Mouse (Mus musculus) heart, embryonic 13.5 days (tissue): ENCODE results near the gene Eef1akmt2. TPM values are rescaled to one million over a fixed set of nuclear protein-coding genes. Genes with fewer than 3 reads are reported as not detected.

ENCODE experiments used
- ATAC-seq: fragments of 200-750 bp; cut with Nextera tagmentation; 2 replicates; pipeline ENCODE4 v1.8.0; 2017; ENCODE audit warnings: moderate TSS enrichment; ENCODE audit not compliant: insufficient number of reproducible peaks, low FRiP score, low TSS enrichment; ENCODE audit errors: extremely low read depth
- H3K27ac ChIP-seq: fragments of 300-500 bp; sonication (generic); replicated peaks from 2 replicates; pipeline ENCODE4 v1.5.1; 2015; ENCODE audit warnings: moderate library complexity, mild to moderate bottlenecking, inconsistent platforms
- H3K27me3 ChIP-seq: fragments of 300-500 bp; sonication (generic); replicated peaks from 2 replicates; pipeline ENCODE4 v1.6.1; 2015; ENCODE audit warnings: mild to moderate bottlenecking, inconsistent platforms
- H3K36me3 ChIP-seq: fragments of 300-500 bp; sonication (generic); 2 replicates; pipeline ENCODE4 v1.6.1; 2015; ENCODE audit warnings: mild to moderate bottlenecking, inconsistent platforms
- H3K4me1 ChIP-seq: fragments of 300-500 bp; sonication (generic); 2 replicates; pipeline ENCODE4 v1.6.1; 2015; ENCODE audit warnings: inconsistent platforms
- H3K4me2 ChIP-seq: fragments of 300-500 bp; sonication (generic); 2 replicates; pipeline ENCODE4 v1.6.1; 2015; ENCODE audit warnings: inconsistent platforms, mild to moderate bottlenecking, moderate library complexity
- H3K4me3 ChIP-seq: fragments of 300-500 bp; sonication (generic); 2 replicates; pipeline ENCODE4 v1.5.1; 2015; ENCODE audit warnings: moderate library complexity, mild to moderate bottlenecking, inconsistent platforms
- H3K9ac ChIP-seq: fragments of 300-500 bp; sonication (generic); 2 replicates; pipeline ENCODE4 v1.6.1; 2015; ENCODE audit warnings: inconsistent platforms, mild to moderate bottlenecking, moderate library complexity
- H3K9me3 ChIP-seq: fragments of 300-500 bp; sonication (generic); 2 replicates; pipeline ENCODE4 v1.6.1; 2016; ENCODE audit warnings: inconsistent platforms
- WGBS: fragments of 180-500 bp; shearing (Covaris S2); methylation state at CpG from one replicate; pipeline ENCODE4 v1.1.7; 2015; ENCODE audit warnings: mixed read lengths; 5-methylcytosine and 5-hydroxymethylcytosine counted together
- polyA plus RNA-seq: library from polyadenylated mRNA; unstranded; fragments of >200 nt; fragmentation: Nextera tagmentation; extraction: Ambion mirVana; gene quantifications from 2 replicates; pipeline ENCODE4 v1.2.1, GENCODE M21; 2015

The Eef1akmt2 gene
- polyA plus RNA-seq, 1 experiment from 2014 or later = 38.5 TPM

- 92% methylated on average over 5 of the region's 5 CpGs for WGBS
- Histone ChIP-seq H3K36me3 (peaks cover 6% of the 10 kb centered on the region), H3K4me3 (no peak overlapping the region), H3K27ac (no peak overlapping the region), H3K9ac (no peak overlapping the region), H3K4me2 (no peak overlapping the region), H3K27me3 (no peaks in the 10 kb centered on the region), H3K4me1 (peaks cover 12% of the 10 kb centered on the region), H3K9me3 (no peaks in the 10 kb centered on the region; the same call in 1 of the 2 replicates)
- no peak for ATAC-seq
These were observed 37.7 kb upstream of the Eef1akmt2 start for GRCm38 (mm10) chr7:132890201-132890600.

GRCm38 (mm10) chr7:132889691-132890090, 37.2 kb upstream of the Eef1akmt2 start:
- no peak overlapping the region for H3K9ac ChIP-seq
- H3K4me1 ChIP-seq = peaks cover 9% of the 10 kb centered on the region
- H3K27ac ChIP-seq = no peak overlapping the region
- H3K9me3 ChIP-seq = no peaks in the 10 kb centered on the region; the same call in 1 of the 2 replicates
- 89% methylated on average over 8 of the region's 8 CpGs for WGBS
- no peaks in the 10 kb centered on the region for H3K27me3 ChIP-seq
- no peak overlapping the region for H3K4me3 ChIP-seq
- H3K4me2 ChIP-seq = no peak overlapping the region
- H3K36me3 ChIP-seq = peaks cover 11% of the 10 kb centered on the region
- ATAC-seq = no peak

GRCm38 (mm10) chr7:132888518-132889249, 36.2 kb upstream of the Eef1akmt2 start:
- H3K27me3 ChIP-seq = no peaks in the 10 kb centered on the region
- no peak for ATAC-seq
- 60% methylated on average over 4 of the region's 4 CpGs for WGBS

GRCm38 (mm10) chr7:132888052-132888451, 35.6 kb upstream of the Eef1akmt2 start:
- no peak overlapping the region for H3K4me3 ChIP-seq
- H3K9ac ChIP-seq = no peak overlapping the region
- H3K4me2 ChIP-seq = no peak overlapping the region
- no peaks in the 10 kb centered on the region for H3K27me3 ChIP-seq
- 50% methylated on average over 3 of the region's 3 CpGs for WGBS
- no peaks in the 10 kb centered on the region for H3K9me3 ChIP-seq
- ATAC-seq = no peak
- H3K27ac ChIP-seq = no peak overlapping the region
- peaks cover 11% of the 10 kb centered on the region; the same call in 1 of the 2 replicates for H3K4me1 ChIP-seq
- peaks cover 27% of the 10 kb centered on the region for H3K36me3 ChIP-seq

More at GRCm38 (mm10) chr7:132888518-132889249, 36.2 kb upstream of the Eef1akmt2 start:
- Histone ChIP-seq H3K4me2 (no peak overlapping the region), H3K9ac (no peak overlapping the region), H3K4me1 (peaks cover 11% of the 10 kb centered on the region; the same call in 1 of the 2 replicates), H3K27ac (no peak overlapping the region), H3K4me3 (no peak overlapping the region), H3K36me3 (peaks cover 21% of the 10 kb centered on the region), H3K9me3 (no peaks in the 10 kb centered on the region; the same call in 1 of the 2 replicates)

GRCm38 (mm10) chr7:132887019-132887804, 34.7 kb upstream of the Eef1akmt2 start:
- H3K4me3 ChIP-seq = no peak overlapping the region
- peaks cover 35% of the 10 kb centered on the region for H3K36me3 ChIP-seq
- no peak overlapping the region for H3K9ac ChIP-seq
- H3K27ac ChIP-seq = 0 out of 2 replicates have a peak overlapping the region, but pooled peaks have one; percentile 8
- 60% methylated on average over 7 of the region's 7 CpGs for WGBS
- H3K4me2 ChIP-seq = no peak overlapping the region
- no peaks in the 10 kb centered on the region for H3K9me3 ChIP-seq
- peaks cover 11% of the 10 kb centered on the region; the same call in 1 of the 2 replicates for H3K4me1 ChIP-seq
- no peak for ATAC-seq
- H3K27me3 ChIP-seq = no peaks in the 10 kb centered on the region

GRCm38 (mm10) chr7:132884031-132884430, 31.6 kb upstream of the Eef1akmt2 start:
- Histone ChIP-seq H3K27ac (no peak overlapping the region), H3K4me1 (peaks cover 11% of the 10 kb centered on the region; the same call in 1 of the 2 replicates), H3K36me3 (peaks cover 66% of the 10 kb centered on the region), H3K4me2 (no peak overlapping the region), H3K27me3 (no peaks in the 10 kb centered on the region), H3K9ac (no peak overlapping the region), H3K9me3 (no peaks in the 10 kb centered on the region), H3K4me3 (no peak overlapping the region)
- ATAC-seq = no peak
- WGBS = 92% methylated on average over 7 of the region's 7 CpGs

- no peak overlapping the region for H3K4me3 ChIP-seq
- peaks cover 82% of the 10 kb centered on the region for H3K36me3 ChIP-seq
- no peak overlapping the region for H3K4me2 ChIP-seq
- ATAC-seq = no peak
- WGBS = 70% methylated on average over 2 of the region's 2 CpGs
- H3K9me3 ChIP-seq = no peaks in the 10 kb centered on the region
- peaks cover 11% of the 10 kb centered on the region; the same call in 1 of the 2 replicates for H3K4me1 ChIP-seq
- H3K27ac ChIP-seq = no peak overlapping the region
- no peak overlapping the region for H3K9ac ChIP-seq
- H3K27me3 ChIP-seq = no peaks in the 10 kb centered on the region
These were observed 29.9 kb upstream of the Eef1akmt2 start for GRCm38 (mm10) chr7:132882343-132882742.

- Histone ChIP-seq H3K4me2 (no peak overlapping the region), H3K27me3 (no peaks in the 10 kb centered on the region), H3K36me3 (peaks cover 98% of the 10 kb centered on the region), H3K4me1 (peaks cover 6% of the 10 kb centered on the region; the same call in 1 of the 2 replicates), H3K27ac (no peak overlapping the region), H3K4me3 (no peak overlapping the region), H3K9me3 (no peaks in the 10 kb centered on the region), H3K9ac (no peak overlapping the region)
- ATAC-seq = no peak
- WGBS = 38% methylated on average over 1 of the region's 1 CpGs
These were observed 27.8 kb upstream of the Eef1akmt2 start for GRCm38 (mm10) chr7:132880276-132880675.

GRCm38 (mm10) chr7:132875391-132876086, 23.1 kb upstream of the Eef1akmt2 start:
- Histone ChIP-seq H3K9ac (no peak overlapping the region), H3K27ac (no peak overlapping the region), H3K27me3 (no peaks in the 10 kb centered on the region), H3K36me3 (peaks cover 96% of the 10 kb centered on the region), H3K4me1 (no peaks in the 10 kb centered on the region), H3K9me3 (no peaks in the 10 kb centered on the region), H3K4me2 (no peak overlapping the region), H3K4me3 (no peak overlapping the region)
- ATAC-seq = no peak
- WGBS = 92% methylated on average over 2 of the region's 2 CpGs

- Histone ChIP-seq H3K4me3 (no peak overlapping the region), H3K4me1 (no peaks in the 10 kb centered on the region), H3K4me2 (no peak overlapping the region), H3K9ac (no peak overlapping the region), H3K27me3 (no peaks in the 10 kb centered on the region), H3K27ac (0 out of 2 replicates have a peak overlapping the region, but pooled peaks have one; percentile 15), H3K36me3 (peaks cover 96% of the 10 kb centered on the region), H3K9me3 (no peaks in the 10 kb centered on the region)
- no peak; the same call in 1 of the 2 replicates for ATAC-seq
- 80% methylated on average over 2 of the region's 2 CpGs for WGBS
These were observed 20.6 kb upstream of the Eef1akmt2 start for GRCm38 (mm10) chr7:132873043-132873442.

GRCm38 (mm10) chr7:132866316-132866715, 13.8 kb upstream of the Eef1akmt2 start:
- Histone ChIP-seq H3K9me3 (no peaks in the 10 kb centered on the region), H3K9ac (no peak overlapping the region), H3K27me3 (no peaks in the 10 kb centered on the region), H3K4me1 (no peaks in the 10 kb centered on the region), H3K36me3 (peaks cover 64% of the 10 kb centered on the region), H3K4me3 (no peak overlapping the region), H3K4me2 (no peak overlapping the region), H3K27ac (no peak overlapping the region)
- no peak for ATAC-seq
- WGBS = 87% methylated on average over 9 of the region's 9 CpGs
